Mouse (Mus musculus) lung, postnatal 0 days (tissue): ENCODE results near the gene Bax.

ENCODE experiments used
- CTCF ChIP-seq: IDR thresholded peaks from 2 replicates; pipeline ENCODE4 v1.5.1; 2016; ENCODE audit warnings: antibody characterized with exemption, mild to moderate bottlenecking
- EP300 ChIP-seq: IDR thresholded peaks from 2 replicates; pipeline ENCODE4 v1.6.1; 2016; ENCODE audit warnings: antibody characterized with exemption, mild to moderate bottlenecking, control low read depth

DNA sequence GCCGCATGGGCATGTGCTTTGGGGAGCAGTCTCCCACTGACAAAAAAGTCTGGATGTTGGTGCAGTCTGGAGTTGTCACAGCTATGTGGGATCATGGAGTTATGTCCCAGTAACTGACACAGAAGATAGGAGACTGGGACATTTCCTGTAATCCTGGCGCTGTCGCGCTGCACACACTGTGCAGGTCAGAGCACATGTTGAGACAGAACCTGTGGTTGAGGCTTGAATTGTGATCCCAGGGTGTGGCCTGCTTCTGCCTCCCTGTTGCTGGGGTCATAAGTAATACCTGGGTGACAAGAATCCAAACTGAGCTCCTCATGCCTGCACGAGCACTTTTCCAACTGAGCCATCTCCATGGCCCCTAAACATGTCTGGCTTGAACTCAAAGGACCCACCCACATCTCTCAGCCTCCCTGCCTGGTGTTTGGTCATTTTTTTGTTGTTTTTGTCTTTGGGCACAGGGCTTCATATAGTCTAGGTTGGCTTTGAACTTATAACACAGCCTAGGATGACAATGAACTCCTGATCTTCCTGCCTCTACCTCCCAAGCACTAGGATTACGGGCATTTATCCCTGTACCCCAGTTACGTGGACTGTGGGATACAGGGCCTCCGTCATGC is 25.6 kb upstream of the Bax start:
- TF ChIP-seq CTCF (no peak), EP300 (no peak)
